Mouse (Mus musculus) common myeloid progenitor, adult 5-6 weeks (primary cell): Measurements from ENCODE around the gene C1qb. TPM values are rescaled to one million over a fixed set of nuclear protein-coding genes. Genes with fewer than 3 reads are reported as not detected.

Source experiments
- ATAC-seq: replicated peaks from 2 replicates; pipeline ENCODE4 v1.8.0; 2016; ENCODE audit warnings: low read depth, mild to moderate bottlenecking, moderate TSS enrichment, inconsistent platforms; ENCODE audit not compliant: poor library complexity, severe bottlenecking
- total RNA-seq: library from RNA; stranded (forward); fragments of 200-1000, 187-1606 nt; gene quantifications from 2 replicates; pipeline ENCODE4 v1.2.3, GENCODE M21; 2017

C1qb gene
- total RNA-seq = 0.55 TPM in 1 of 2 replicates, not detected in the other

GRCm38 (mm10) chr4:136886101-136886500, at the start of gene C1qb:
C1qb (minus strand) TSS chr4:136886187.
- peak; percentile 29; the same call in 1 of the 2 replicates for ATAC-seq

- ATAC-seq = no peak
These were observed 49.0 kb upstream of the C1qb start for GRCm38 (mm10) chr4:136934746-136935613.

- ATAC-seq = no peak
These were observed 44.5 kb upstream of the C1qb start for GRCm38 (mm10) chr4:136930474-136930873.

- ATAC-seq = no peak
These were observed 42.9 kb upstream of the C1qb start for GRCm38 (mm10) chr4:136928928-136929327.

GRCm38 (mm10) chr4:136925804-136926203, 39.8 kb upstream of the C1qb start:
- ATAC-seq = no peak

GRCm38 (mm10) chr4:136924529-136924928, 38.5 kb upstream of the C1qb start:
- peak; percentile 94 for ATAC-seq

- no peak for ATAC-seq
These were observed 33.5 kb upstream of the C1qb start for GRCm38 (mm10) chr4:136919526-136919925.

- no peak for ATAC-seq
These were observed 32.8 kb upstream of the C1qb start for GRCm38 (mm10) chr4:136918834-136919233.

GRCm38 (mm10) chr4:136917165-136917524, 31.2 kb upstream of the C1qb start:
- no peak for ATAC-seq

- ATAC-seq = no peak
These were observed 30.6 kb upstream of the C1qb start for GRCm38 (mm10) chr4:136916359-136917164.

GRCm38 (mm10) chr4:136912841-136913240, 26.9 kb upstream of the C1qb start:
- no peak for ATAC-seq

GRCm38 (mm10) chr4:136911804-136912203, 25.8 kb upstream of the C1qb start:
- no peak for ATAC-seq

GRCm38 (mm10) chr4:136911211-136911646, 25.2 kb upstream of the C1qb start:
- ATAC-seq = no peak

GRCm38 (mm10) chr4:136907809-136908208, 21.8 kb upstream of the C1qb start:
- ATAC-seq = no peak

GRCm38 (mm10) chr4:136907033-136907432, 21.0 kb upstream of the C1qb start:
- ATAC-seq = peak; percentile 95

- no peak for ATAC-seq
These were observed 19.0 kb upstream of the C1qb start for GRCm38 (mm10) chr4:136904767-136905539.

GRCm38 (mm10) chr4:136899154-136899553, 13.2 kb upstream of the C1qb start:
- ATAC-seq = no peak

- ATAC-seq = no peak
These were observed 12.7 kb upstream of the C1qb start, which contains the start of gene C1qa for GRCm38 (mm10) chr4:136898637-136899036. C1qa (minus strand) TSS chr4:136898803.

GRCm38 (mm10) chr4:136898084-136898598, 12.2 kb upstream of the C1qb start:
- ATAC-seq = no peak

GRCm38 (mm10) chr4:136896461-136896860, 10.5 kb upstream of the C1qb start:
- no peak for ATAC-seq
